Mouse (Mus musculus): ENCODE data around the gene Mtmr3. TPM values are rescaled to one million over a fixed set of nuclear protein-coding genes. Genes with fewer than 3 reads are reported as not detected.
"Not testable (repeated sequence)": the region's sequence is repeated elsewhere in the genome, so short reads cannot be mapped to it uniquely, and the experiment has no call there.

The Mtmr3 gene
- polyA plus RNA-seq, 1 experiment from 2014 or later: 42.1 TPM

GRCm38 (mm10) chr11:4577079-4577478 lies 17.6 kb downstream of the Mtmr3 start:
- H3K9ac ChIP-seq (replicated peaks; ENCODE audit: low read depth, low read length): no peak overlapping the region
- no peak overlapping the region for H3K4me2 ChIP-seq (ENCODE audit: low read length)
- no peak for ATAC-seq
- H3K27me3 ChIP-seq (replicated peaks; ENCODE audit: control insufficient read depth, insufficient read depth, low read length): no peaks in the 10 kb centered on the region
- no peaks in the 10 kb centered on the region; the same call in 1 of the 2 replicates for H3K4me1 ChIP-seq (replicated peaks; ENCODE audit: control insufficient read depth, insufficient read depth, low read length)
- H3K36me3 ChIP-seq (ENCODE audit: control insufficient read depth, insufficient read depth): no peaks in the 10 kb centered on the region
- no peak overlapping the region for H3K4me3 ChIP-seq (replicated peaks; ENCODE audit: low read length)
- H3K27ac ChIP-seq (ENCODE audit: low read length): no peak overlapping the region
- no peaks in the 10 kb centered on the region for H3K9me3 ChIP-seq (ENCODE audit: control insufficient read depth, low read length)
- whole genome bisulfite sequencing: 94% methylated on average over 2 of the region's 2 CpGs

GRCm38 (mm10) chr11:4576090-4576732 lies 18.5 kb downstream of the Mtmr3 start:
- not testable (repeated sequence) for H3K4me3 ChIP-seq (replicated peaks; ENCODE audit: low read length); H3K9me3 ChIP-seq (ENCODE audit: control insufficient read depth, low read length); H3K9ac ChIP-seq (replicated peaks; ENCODE audit: low read depth, low read length); H3K4me1 ChIP-seq (replicated peaks; ENCODE audit: control insufficient read depth, insufficient read depth, low read length); H3K27me3 ChIP-seq (replicated peaks; ENCODE audit: control insufficient read depth, insufficient read depth, low read length); ATAC-seq; H3K36me3 ChIP-seq (ENCODE audit: control insufficient read depth, insufficient read depth); H3K4me2 ChIP-seq (ENCODE audit: low read length); H3K27ac ChIP-seq (ENCODE audit: low read length)
- WGBS: 96% methylated on average over 2 of the region's 2 CpGs

DNA sequence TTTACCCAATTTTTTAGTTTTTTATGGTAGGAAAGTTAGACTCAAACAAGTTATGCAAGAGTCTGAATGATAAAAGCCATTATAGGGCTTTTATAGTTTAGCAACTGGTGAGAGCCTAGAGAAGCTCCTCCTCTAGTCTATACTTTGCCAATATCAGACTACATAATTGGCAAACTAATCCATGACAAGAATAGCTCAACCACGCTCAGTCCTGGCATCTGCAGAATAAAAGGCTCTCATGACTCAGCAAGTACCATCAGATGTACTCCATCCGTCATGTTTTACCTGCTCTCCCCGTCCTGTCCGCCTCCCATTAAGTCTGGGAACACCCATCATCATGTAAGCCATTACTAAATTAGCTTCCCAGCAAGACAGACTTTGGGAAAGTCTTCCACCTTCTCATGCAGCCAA lies 23.2 kb downstream of the Mtmr3 start:
- Histone ChIP-seq H3K9ac (replicated peaks; ENCODE audit: low read depth, low read length) (no peak overlapping the region), H3K4me2 (ENCODE audit: low read length) (no peak overlapping the region), H3K4me1 (replicated peaks; ENCODE audit: control insufficient read depth, insufficient read depth, low read length) (0 out of 2 replicates have a peak, but pooled peaks cover 3% of the 10 kb centered on the region), H3K9me3 (ENCODE audit: control insufficient read depth, low read length) (no peaks in the 10 kb centered on the region), H3K36me3 (ENCODE audit: control insufficient read depth, insufficient read depth) (no peaks in the 10 kb centered on the region), H3K27ac (ENCODE audit: low read length) (no peak overlapping the region), H3K27me3 (replicated peaks; ENCODE audit: control insufficient read depth, insufficient read depth, low read length) (no peaks in the 10 kb centered on the region), H3K4me3 (replicated peaks; ENCODE audit: low read length) (no peak overlapping the region)
- 66% methylated on average over 4 of the region's 4 CpGs for WGBS
- 0 out of 2 replicates have a peak, but pooled peaks have one; percentile 38 for ATAC-seq

DNA sequence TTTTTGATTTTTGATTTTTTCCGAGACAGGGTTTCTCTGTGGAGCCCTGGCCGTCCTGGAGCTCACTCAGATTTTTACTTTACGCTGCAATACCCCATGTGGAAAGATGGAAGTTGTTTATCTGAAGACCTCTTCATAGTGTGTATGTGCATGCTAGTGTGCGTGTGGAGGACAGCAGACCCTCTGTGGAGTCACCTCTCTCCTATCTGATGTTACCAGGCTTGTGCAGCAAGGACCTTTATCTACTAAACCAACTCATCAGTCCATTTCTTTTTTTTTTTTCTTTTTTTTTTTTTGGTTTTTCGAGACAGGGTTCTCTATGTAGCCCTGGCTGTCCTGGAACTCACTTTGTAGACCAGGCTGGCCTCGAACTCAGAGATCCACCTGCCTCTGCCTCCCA lies 28.3 kb downstream of the Mtmr3 start:
- Histone ChIP-seq H3K4me1 (replicated peaks; ENCODE audit: control insufficient read depth, insufficient read depth, low read length) (no peaks in the 10 kb centered on the region), H3K9me3 (ENCODE audit: control insufficient read depth, low read length) (no peaks in the 10 kb centered on the region), H3K36me3 (ENCODE audit: control insufficient read depth, insufficient read depth) (no peaks in the 10 kb centered on the region), H3K27ac (ENCODE audit: low read length) (no peak overlapping the region), H3K27me3 (replicated peaks; ENCODE audit: control insufficient read depth, insufficient read depth, low read length) (no peaks in the 10 kb centered on the region), H3K4me3 (replicated peaks; ENCODE audit: low read length) (no peak overlapping the region), H3K9ac (replicated peaks; ENCODE audit: low read depth, low read length) (no peak overlapping the region), H3K4me2 (ENCODE audit: low read length) (no peak overlapping the region)
- ATAC-seq: no peak
- 95% methylated on average over 6 of the region's 6 CpGs for WGBS

- Histone ChIP-seq H3K9ac (replicated peaks; ENCODE audit: low read depth, low read length) (no peak overlapping the region), H3K4me2 (ENCODE audit: low read length) (no peak overlapping the region), H3K36me3 (ENCODE audit: control insufficient read depth, insufficient read depth) (no peaks in the 10 kb centered on the region), H3K9me3 (ENCODE audit: control insufficient read depth, low read length) (no peaks in the 10 kb centered on the region), H3K4me1 (replicated peaks; ENCODE audit: control insufficient read depth, insufficient read depth, low read length) (no peaks in the 10 kb centered on the region), H3K4me3 (replicated peaks; ENCODE audit: low read length) (no peak overlapping the region), H3K27ac (ENCODE audit: low read length) (no peak overlapping the region), H3K27me3 (replicated peaks; ENCODE audit: control insufficient read depth, insufficient read depth, low read length) (no peaks in the 10 kb centered on the region)
- WGBS: 89% methylated on average over 2 of the region's 2 CpGs
- ATAC-seq: no peak
Observed at GRCm38 (mm10) chr11:4565545-4565944, 29.1 kb downstream of the Mtmr3 start.

GRCm38 (mm10) chr11:4553274-4554063 lies 41.2 kb downstream of the Mtmr3 start:
- 89% methylated on average over 2 of the region's 2 CpGs for WGBS
- Histone ChIP-seq H3K4me3 (replicated peaks; ENCODE audit: low read length) (no peak overlapping the region), H3K9me3 (ENCODE audit: control insufficient read depth, low read length) (no peaks in the 10 kb centered on the region), H3K9ac (replicated peaks; ENCODE audit: low read depth, low read length) (no peak overlapping the region), H3K36me3 (ENCODE audit: control insufficient read depth, insufficient read depth) (no peaks in the 10 kb centered on the region), H3K27ac (ENCODE audit: low read length) (no peak overlapping the region), H3K27me3 (replicated peaks; ENCODE audit: control insufficient read depth, insufficient read depth, low read length) (no peaks in the 10 kb centered on the region), H3K4me1 (replicated peaks; ENCODE audit: control insufficient read depth, insufficient read depth, low read length) (no peaks in the 10 kb centered on the region), H3K4me2 (ENCODE audit: low read length) (no peak overlapping the region)
- ATAC-seq: no peak

GRCm38 (mm10) chr11:4547569-4547968 lies 47.1 kb downstream of the Mtmr3 start:
- H3K36me3 ChIP-seq (ENCODE audit: control insufficient read depth, insufficient read depth): no peaks in the 10 kb centered on the region

GRCm38 (mm10) chr11:4545976-4546375 lies 48.7 kb downstream of the Mtmr3 start:
- ATAC-seq: no peak
- Histone ChIP-seq H3K4me2 (ENCODE audit: low read length) (no peak overlapping the region), H3K9ac (replicated peaks; ENCODE audit: low read depth, low read length) (no peak overlapping the region), H3K27me3 (replicated peaks; ENCODE audit: control insufficient read depth, insufficient read depth, low read length) (no peaks in the 10 kb centered on the region), H3K4me3 (replicated peaks; ENCODE audit: low read length) (no peak overlapping the region), H3K36me3 (ENCODE audit: control insufficient read depth, insufficient read depth) (no peaks in the 10 kb centered on the region), H3K4me1 (replicated peaks; ENCODE audit: control insufficient read depth, insufficient read depth, low read length) (no peaks in the 10 kb centered on the region), H3K9me3 (ENCODE audit: control insufficient read depth, low read length) (no peaks in the 10 kb centered on the region), H3K27ac (ENCODE audit: low read length) (no peak overlapping the region)
- WGBS: 68% methylated on average over 3 of the region's 3 CpGs

More at GRCm38 (mm10) chr11:4547569-4547968, 47.1 kb downstream of the Mtmr3 start:
- Histone ChIP-seq H3K9ac (replicated peaks; ENCODE audit: low read depth, low read length) (no peak overlapping the region), H3K27ac (ENCODE audit: low read length) (no peak overlapping the region), H3K4me3 (replicated peaks; ENCODE audit: low read length) (no peak overlapping the region), H3K4me1 (replicated peaks; ENCODE audit: control insufficient read depth, insufficient read depth, low read length) (no peaks in the 10 kb centered on the region), H3K9me3 (ENCODE audit: control insufficient read depth, low read length) (no peaks in the 10 kb centered on the region), H3K4me2 (ENCODE audit: low read length) (no peak overlapping the region), H3K27me3 (replicated peaks; ENCODE audit: control insufficient read depth, insufficient read depth, low read length) (no peaks in the 10 kb centered on the region)
- WGBS: 96% methylated on average over 4 of the region's 4 CpGs
- ATAC-seq: no peak

- H3K4me3 ChIP-seq (replicated peaks; ENCODE audit: low read length): no peak overlapping the region
- H3K4me2 ChIP-seq (ENCODE audit: low read length): no peak overlapping the region
- H3K27me3 ChIP-seq (replicated peaks; ENCODE audit: control insufficient read depth, insufficient read depth, low read length): no peaks in the 10 kb centered on the region
- no peaks in the 10 kb centered on the region for H3K36me3 ChIP-seq (ENCODE audit: control insufficient read depth, insufficient read depth)
- WGBS: 51% methylated on average over 4 of the region's 4 CpGs
- H3K4me1 ChIP-seq (replicated peaks; ENCODE audit: control insufficient read depth, insufficient read depth, low read length): no peaks in the 10 kb centered on the region
- ATAC-seq: no peak
- no peak overlapping the region for H3K27ac ChIP-seq (ENCODE audit: low read length)
- no peak overlapping the region for H3K9ac ChIP-seq (replicated peaks; ENCODE audit: low read depth, low read length)
- H3K9me3 ChIP-seq (ENCODE audit: control insufficient read depth, low read length): no peaks in the 10 kb centered on the region
Observed at GRCm38 (mm10) chr11:4545401-4545800, 49.3 kb downstream of the Mtmr3 start.

Data from forebrain, embryonic 16.5 days (tissue).